Mouse (Mus musculus): ENCODE measurements around the gene Rgs13. TPM values are rescaled to one million over a fixed set of nuclear protein-coding genes. Genes with fewer than 3 reads are reported as not detected.
A peak's percentile ranks its signal among the peaks of the same experiment; 100 is the strongest.
"Not testable (repeated sequence)": the region's sequence is repeated elsewhere in the genome, so short reads cannot be mapped to it uniquely, and the experiment has no call there.

Rgs13 gene
- total and polyA plus RNA-seq, 3 experiments: 149 to 1,247 (median 698) TPM

DNA sequence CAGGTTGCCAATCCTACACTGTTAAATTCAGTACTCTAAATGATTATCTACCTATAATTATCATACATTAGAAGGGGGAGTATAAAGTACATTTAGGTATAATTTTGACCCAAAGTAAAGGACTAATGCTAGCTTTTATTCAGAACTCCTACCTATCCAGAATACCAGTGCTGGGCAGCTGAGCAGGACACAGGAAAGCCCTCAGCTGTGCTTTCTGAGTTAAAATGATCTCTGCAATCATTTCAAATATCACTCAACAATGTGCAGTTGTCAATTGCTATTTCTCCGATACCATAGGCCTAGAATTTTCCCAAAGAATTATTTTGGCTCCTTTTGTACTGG lies 25.0 kb downstream of the Rgs13 start:
- TF ChIP-seq BHLHE40 (IDR thresholded peaks at IDR 0.05; ENCODE audit: low read depth, low read length) (no peak), MAZ (IDR thresholded peaks at IDR 0.05; ENCODE audit: low read depth, low read length) (no peak), PAX5 (IDR thresholded peaks at IDR 0.05; ENCODE audit: low read length) (no peak), SMC3 (IDR thresholded peaks at IDR 0.05; ENCODE audit: low read depth, low read length) (no peak), NRF1 (IDR thresholded peaks at IDR 0.05; ENCODE audit: low read depth, low read length) (no peak), NELFE (IDR thresholded peaks at IDR 0.05; ENCODE audit: low read depth, low read length) (no peak), ETS1 (conservative IDR thresholded peaks at IDR 0.05; ENCODE audit: low read depth, low read length) (no peak), USF1 (IDR thresholded peaks at IDR 0.05; ENCODE audit: low read depth, low read length) (no peak), ZMIZ1 (IDR thresholded peaks at IDR 0.05; ENCODE audit: low read depth, low read length) (no peak), POLR2A (IDR thresholded peaks at IDR 0.05; ENCODE audit: low read depth, low read length) (no peak), RAD21 (IDR thresholded peaks at IDR 0.05; ENCODE audit: low read depth, low read length) (no peak)
- H3K27me3 ChIP-seq (replicated peaks): no peaks in the 10 kb centered on the region
- DNase-seq (ENCODE audit: extremely low read depth): no peak

DNA sequence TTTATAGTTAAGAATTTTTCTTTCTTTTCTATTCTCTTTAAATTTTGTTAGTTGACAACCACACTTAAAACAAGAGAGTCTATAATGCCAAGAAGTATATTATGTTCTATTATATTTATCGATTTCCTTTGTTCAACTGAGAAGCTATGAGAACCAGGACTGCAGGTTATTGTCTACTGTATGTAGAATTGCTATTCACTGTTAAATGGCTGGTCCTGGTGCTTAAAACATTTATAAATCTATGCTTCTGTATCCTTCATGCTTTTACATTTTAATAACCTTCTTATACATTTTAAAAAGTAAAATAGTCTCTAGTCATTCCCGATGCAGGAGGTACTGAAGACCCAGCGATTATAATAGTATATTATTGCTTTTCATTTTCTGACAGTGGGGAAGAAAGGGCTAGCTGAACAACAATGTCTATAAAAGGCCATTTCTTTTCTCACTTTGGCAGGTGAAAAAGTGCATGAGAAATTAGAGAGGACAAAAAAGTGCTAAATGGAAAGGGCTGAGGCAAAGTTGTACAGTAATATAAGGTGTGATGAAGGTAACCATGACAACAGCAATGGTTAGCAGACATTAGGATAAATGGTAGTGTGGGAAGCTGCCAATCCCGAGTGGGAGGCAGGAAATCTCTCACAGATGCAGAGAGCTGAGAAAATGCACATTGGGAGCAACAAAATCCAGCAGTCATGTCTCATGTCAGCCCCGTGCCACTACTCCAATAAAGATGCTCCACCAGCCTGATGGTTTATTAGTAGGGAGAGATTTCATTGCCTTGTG lies 25.6 kb downstream of the Rgs13 start:
- DNase-seq (ENCODE audit: extremely low read depth): no peak
- H3K27ac ChIP-seq (ENCODE audit: insufficient read depth, low read depth): no peak overlapping the region
- no peaks in the 10 kb centered on the region for H3K9me3 ChIP-seq (replicated peaks; ENCODE audit: low read length)
- H3K9ac ChIP-seq (ENCODE audit: insufficient read depth, low read depth): no peak overlapping the region
- H3K27me3 ChIP-seq (replicated peaks): no peaks in the 10 kb centered on the region
- no peak overlapping the region for H3K4me2 ChIP-seq (ENCODE audit: insufficient read depth, low read depth, poor library complexity, severe bottlenecking)
- TF ChIP-seq TCF12 (IDR thresholded peaks at IDR 0.05; ENCODE audit: low read depth, low read length) (no peak), BHLHE40 (IDR thresholded peaks at IDR 0.05; ENCODE audit: low read depth, low read length) (no peak), PAX5 (IDR thresholded peaks at IDR 0.05; ENCODE audit: low read length) (no peak)
- H3K4me1 ChIP-seq (ENCODE audit: control insufficient read depth in 1 of 2, insufficient read depth in 2 of 2): peaks cover 0 to 25% of the 10 kb centered on the region in 2 experiments; a peak in 3 of 4 replicates
- in situ Hi-C loops (cut with MboI; ENCODE audit: low pct_ligation_motif_present, low pct_unique_long_range_greater_than_20kb, low sequenced_read_pairs) (no loop called here), dilution Hi-C loops (cut with MboI; ENCODE audit: extremely low pct_ligation_motif_present, extremely low pct_unique_long_range_greater_than_20kb, low sequenced_read_pairs) (no loop called here)
- no peak overlapping the region for H3K4me3 ChIP-seq (replicated peaks in 1 of 3; ENCODE audit: low read depth in 2 of 3, low read length in 2 of 3, poor library complexity in 1 of 3)
- peaks cover 18 to 57% of the 10 kb centered on the region in 2 experiments for H3K36me3 ChIP-seq (replicated peaks in 1 of 2; ENCODE audit: control insufficient read depth in 1 of 2, insufficient read depth in 1 of 2, low read length in 1 of 2)
- H3K79me2 ChIP-seq (replicated peaks; ENCODE audit: control insufficient read depth, extremely low read depth, insufficient read depth, poor library complexity, severe bottlenecking): peaks cover 28% of the 10 kb centered on the region

More for the DNA sequence above, 25.0 kb downstream of the Rgs13 start:
- dilution Hi-C loops (cut with MboI; ENCODE audit: extremely low pct_ligation_motif_present, extremely low pct_unique_long_range_greater_than_20kb, low sequenced_read_pairs) (no loop called here), in situ Hi-C loops (cut with MboI; ENCODE audit: low pct_ligation_motif_present, low pct_unique_long_range_greater_than_20kb, low sequenced_read_pairs) (no loop called here)
- Histone ChIP-seq H3K79me2 (replicated peaks; ENCODE audit: control insufficient read depth, extremely low read depth, insufficient read depth, poor library complexity, severe bottlenecking) (peaks cover 29% of the 10 kb centered on the region), H3K9me3 (replicated peaks; ENCODE audit: low read length) (no peaks in the 10 kb centered on the region), H3K4me1 (ENCODE audit: control insufficient read depth in 1 of 2, insufficient read depth in 2 of 2) (peaks cover 0 to 22% of the 10 kb centered on the region in 2 experiments; a peak in 3 of 4 replicates), H3K4me2 (ENCODE audit: insufficient read depth, low read depth, poor library complexity, severe bottlenecking) (no peak overlapping the region), H3K36me3 (replicated peaks in 1 of 2; ENCODE audit: control insufficient read depth in 1 of 2, insufficient read depth in 1 of 2, low read length in 1 of 2) (peaks cover 15 to 55% of the 10 kb centered on the region in 2 experiments), H3K27ac (ENCODE audit: insufficient read depth, low read depth) (no peak overlapping the region), H3K4me3 (replicated peaks in 1 of 3; ENCODE audit: low read depth in 2 of 3, low read length in 2 of 3, poor library complexity in 1 of 3) (no peak overlapping the region), H3K9ac (ENCODE audit: insufficient read depth, low read depth) (no peak overlapping the region)

DNA sequence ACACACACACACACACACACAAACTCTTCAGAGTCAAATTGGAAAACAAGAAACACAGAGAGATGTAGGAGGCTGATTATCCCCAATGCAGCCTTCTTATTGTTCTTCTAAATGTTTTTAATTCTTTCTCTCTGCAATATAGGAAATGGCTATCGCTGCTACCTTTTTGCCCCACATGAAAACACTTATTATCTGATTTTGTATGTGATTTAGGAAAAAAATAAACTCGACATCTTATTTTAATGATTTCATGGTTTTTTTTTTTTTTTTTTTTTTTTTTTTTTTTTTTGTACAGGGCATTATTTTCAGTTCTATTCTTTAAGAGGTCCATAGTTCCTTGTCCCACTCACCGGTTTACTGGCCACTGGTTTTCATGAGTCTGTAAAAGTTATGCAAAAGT lies 27.2 kb downstream of the Rgs13 start:
- H3K4me3 ChIP-seq (replicated peaks in 1 of 3; ENCODE audit: low read depth in 2 of 3, low read length in 2 of 3, poor library complexity in 1 of 3): no peak overlapping the region
- H3K9ac ChIP-seq (ENCODE audit: insufficient read depth, low read depth): no peak overlapping the region
- H3K27ac ChIP-seq (ENCODE audit: insufficient read depth, low read depth): no peak overlapping the region
- H3K4me1 ChIP-seq (ENCODE audit: control insufficient read depth in 1 of 2, insufficient read depth in 2 of 2): peaks cover 0 to 31% of the 10 kb centered on the region in 2 experiments; a peak in 3 of 4 replicates
- in situ Hi-C loops (cut with MboI; ENCODE audit: low pct_ligation_motif_present, low pct_unique_long_range_greater_than_20kb, low sequenced_read_pairs) (no loop called here), dilution Hi-C loops (cut with MboI; ENCODE audit: extremely low pct_ligation_motif_present, extremely low pct_unique_long_range_greater_than_20kb, low sequenced_read_pairs) (no loop called here)
- no peaks in the 10 kb centered on the region for H3K9me3 ChIP-seq (replicated peaks; ENCODE audit: low read length)
- peaks cover 31% of the 10 kb centered on the region for H3K79me2 ChIP-seq (replicated peaks; ENCODE audit: control insufficient read depth, extremely low read depth, insufficient read depth, poor library complexity, severe bottlenecking)
- no peak overlapping the region for H3K4me2 ChIP-seq (ENCODE audit: insufficient read depth, low read depth, poor library complexity, severe bottlenecking)
- H3K27me3 ChIP-seq (replicated peaks): no peaks in the 10 kb centered on the region
- TF ChIP-seq USF1 (IDR thresholded peaks at IDR 0.05; ENCODE audit: low read depth, low read length): no peak
- no peak for TF ChIP-seq MXI1 (IDR thresholded peaks at IDR 0.05; ENCODE audit: low read depth, low read length)
- TF ChIP-seq KAT2A (IDR thresholded peaks at IDR 0.05; ENCODE audit: insufficient replicate concordance, low read length): no peak
- peak; percentile 61; the same call in 1 of the 2 replicates for TF ChIP-seq ZNF384 (IDR thresholded peaks at IDR 0.05; ENCODE audit: low read depth, low read length)
- TF ChIP-seq MEF2A (IDR thresholded peaks at IDR 0.05; ENCODE audit: borderline replicate concordance, low read depth, low read length): no peak
- no peak for DNase-seq (ENCODE audit: extremely low read depth)
- H3K36me3 ChIP-seq (replicated peaks in 1 of 2; ENCODE audit: control insufficient read depth in 1 of 2, insufficient read depth in 1 of 2, low read length in 1 of 2): peaks cover 21 to 65% of the 10 kb centered on the region in 2 experiments

DNA sequence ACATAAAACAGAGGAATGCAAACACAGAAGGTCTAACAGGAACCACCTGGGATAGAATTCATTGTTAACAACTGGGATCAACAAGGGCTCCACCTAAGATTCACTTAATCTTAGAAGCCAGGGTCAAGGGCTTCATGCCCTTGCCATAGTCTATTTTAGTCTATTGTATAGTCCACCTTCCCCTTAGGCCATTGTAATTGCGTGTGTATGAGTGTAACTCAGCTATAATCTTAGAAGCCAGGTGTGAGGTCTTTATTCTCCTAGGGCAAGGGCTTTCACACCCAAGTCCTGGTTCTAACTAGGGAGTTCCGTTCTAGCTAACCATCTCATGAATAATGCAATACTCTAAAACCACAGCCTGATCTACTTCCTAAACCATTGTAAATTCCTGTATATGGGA lies 35.8 kb downstream of the Rgs13 start:
- DNase-seq (ENCODE audit: extremely low read depth); H3K27ac ChIP-seq (ENCODE audit: insufficient read depth, low read depth); H3K4me2 ChIP-seq (ENCODE audit: insufficient read depth, low read depth, poor library complexity, severe bottlenecking); H3K27me3 ChIP-seq (replicated peaks); dilution Hi-C loops (cut with MboI; ENCODE audit: extremely low pct_ligation_motif_present, extremely low pct_unique_long_range_greater_than_20kb, low sequenced_read_pairs); H3K9ac ChIP-seq (ENCODE audit: insufficient read depth, low read depth); H3K4me3 ChIP-seq (replicated peaks in 1 of 3; ENCODE audit: low read depth in 2 of 3, low read length in 2 of 3, poor library complexity in 1 of 3); H3K9me3 ChIP-seq (replicated peaks; ENCODE audit: low read length); in situ Hi-C loops (cut with MboI; ENCODE audit: low pct_ligation_motif_present, low pct_unique_long_range_greater_than_20kb, low sequenced_read_pairs): not testable (repeated sequence)
- Histone ChIP-seq H3K79me2 (replicated peaks; ENCODE audit: control insufficient read depth, extremely low read depth, insufficient read depth, poor library complexity, severe bottlenecking) (peaks cover 19% of the 10 kb centered on the region), H3K4me1 (ENCODE audit: control insufficient read depth in 1 of 2, insufficient read depth in 2 of 2) (peaks cover 2 to 33% of the 10 kb centered on the region in 2 experiments; a peak in 2 of 4 replicates), H3K36me3 (replicated peaks in 1 of 2; ENCODE audit: control insufficient read depth in 1 of 2, insufficient read depth in 1 of 2, low read length in 1 of 2) (peaks cover 36 to 76% of the 10 kb centered on the region in 2 experiments)
